Mouse (Mus musculus) hindbrain, embryonic 16.5 days (tissue): ENCODE measurements around the gene Smg6. TPM values are rescaled to one million over a fixed set of nuclear protein-coding genes. Genes with fewer than 3 reads are reported as not detected.

Source experiments
- ATAC-seq: fragments of 200-750 bp; cut with Nextera tagmentation; 2 replicates; pipeline ENCODE4 v1.8.0; 2017; ENCODE audit warnings: moderate TSS enrichment, moderate library complexity
- H3K27ac ChIP-seq: fragments of 300-500 bp; sonication (generic); 2 replicates; pipeline ENCODE4 v1.5.1; 2014; ENCODE audit warnings: low read depth, mild to moderate bottlenecking, control low read depth, low read length, moderate library complexity
- H3K27me3 ChIP-seq: fragments of 300-500 bp; sonication (generic); replicated peaks from 2 replicates; pipeline ENCODE4 v1.6.1; 2014; ENCODE audit warnings: low read length; ENCODE audit not compliant: control insufficient read depth, insufficient read depth
- H3K36me3 ChIP-seq: fragments of 300-500 bp; sonication (generic); 2 replicates; pipeline ENCODE4 v1.6.1; 2014; ENCODE audit warnings: mild to moderate bottlenecking, low read length, moderate library complexity, mixed read lengths; ENCODE audit not compliant: control insufficient read depth, insufficient read depth
- H3K4me1 ChIP-seq: fragments of 300-500 bp; sonication (generic); 2 replicates; pipeline ENCODE4 v1.6.1; 2014; ENCODE audit warnings: low read depth, low read length; ENCODE audit not compliant: control insufficient read depth, insufficient read depth
- H3K4me2 ChIP-seq: fragments of 300-500 bp; sonication (generic); 2 replicates; pipeline ENCODE4 v1.6.1; 2014; ENCODE audit warnings: mild to moderate bottlenecking, low read length, control low read depth, moderate library complexity
- H3K4me3 ChIP-seq: fragments of 300-500 bp; sonication (generic); 2 replicates; pipeline ENCODE4 v1.5.1; 2014; ENCODE audit warnings: mild to moderate bottlenecking, low read length, control low read depth, moderate library complexity
- H3K9ac ChIP-seq: fragments of 300-500 bp; sonication (generic); 2 replicates; pipeline ENCODE4 v1.6.1; 2014; ENCODE audit warnings: low read depth, mild to moderate bottlenecking, control low read depth, low read length, moderate library complexity
- H3K9me3 ChIP-seq: fragments of 300-500 bp; sonication (generic); 2 replicates; pipeline ENCODE4 v1.6.1; 2014; ENCODE audit warnings: mild to moderate bottlenecking, low read length, moderate library complexity; ENCODE audit not compliant: control insufficient read depth
- WGBS: fragments of 180-500 bp; shearing (Covaris S2); extraction: QIAGEN DNeasy Blood & Tissue Kit; methylation state at CpG from one replicate; pipeline ENCODE4 v1.1.7; 2014; 5-methylcytosine and 5-hydroxymethylcytosine counted together
- polyA plus RNA-seq: library from polyadenylated mRNA; unstranded; fragments of >200 nt; fragmentation: Nextera tagmentation; extraction: Ambion mirVana; gene quantifications from 2 replicates; pipeline ENCODE4 v1.2.1, GENCODE M21; 2015

The Smg6 gene
- polyA plus RNA-seq, 1 experiment from 2014 or later, result 11.6 TPM

- peak; percentile 95 for ATAC-seq
These were observed 253.1 kb downstream of the Smg6 start, which contains the start of gene Ovca2 for GRCm38 (mm10) chr11:75178672-75179208. Gene Ovca2, minus strand, starts transcription at chr11:75178835.

GRCm38 (mm10) chr11:75183917-75184570 is 258.4 kb downstream of the Smg6 start:
- no peak overlapping the region for H3K27ac ChIP-seq
- WGBS, result 64% methylated on average over 2 of the region's 2 CpGs
- H3K27me3 ChIP-seq, result no peaks in the 10 kb centered on the region
- no peaks in the 10 kb centered on the region for H3K9me3 ChIP-seq
- H3K4me3 ChIP-seq, result no peak overlapping the region
- H3K4me2 ChIP-seq, result no peak overlapping the region
- H3K4me1 ChIP-seq, result peaks cover 10% of the 10 kb centered on the region; the same call in 1 of the 2 replicates
- H3K36me3 ChIP-seq, result peaks cover 5% of the 10 kb centered on the region
- no peak overlapping the region for H3K9ac ChIP-seq
- ATAC-seq, result no peak

More at GRCm38 (mm10) chr11:75178672-75179208, 253.1 kb downstream of the Smg6 start, which contains the start of gene Ovca2:
- peaks cover 5% of the 10 kb centered on the region for H3K36me3 ChIP-seq
- no peaks in the 10 kb centered on the region for H3K27me3 ChIP-seq
- no peaks in the 10 kb centered on the region for H3K9me3 ChIP-seq
- H3K27ac ChIP-seq, result peak within 1 kb of the TSS; percentile 89
- H3K4me2 ChIP-seq, result peak within 1 kb of the TSS; percentile 98
- peak within 1 kb of the TSS; percentile 89 for H3K9ac ChIP-seq
- 0% methylated on average over 33 of the region's 33 CpGs for WGBS
- peaks cover 17% of the 10 kb centered on the region for H3K4me1 ChIP-seq
- peak within 1 kb of the TSS; percentile 73 for H3K4me3 ChIP-seq

- H3K4me3 ChIP-seq, result no peak overlapping the region
- no peaks in the 10 kb centered on the region for H3K27me3 ChIP-seq
- H3K36me3 ChIP-seq, result peaks cover 5% of the 10 kb centered on the region
- peaks cover 12% of the 10 kb centered on the region for H3K4me1 ChIP-seq
- no peak for ATAC-seq
- peak overlapping the region; percentile 17; the same call in 1 of the 2 replicates for H3K9ac ChIP-seq
- no peak overlapping the region for H3K27ac ChIP-seq
- no peak overlapping the region for H3K4me2 ChIP-seq
- 83% methylated on average over 5 of the region's 5 CpGs for WGBS
- H3K9me3 ChIP-seq, result no peaks in the 10 kb centered on the region
These were observed 258.9 kb downstream of the Smg6 start for GRCm38 (mm10) chr11:75184573-75184972.

- Histone ChIP-seq H3K9ac (no peak overlapping the region), H3K27me3 (no peaks in the 10 kb centered on the region), H3K4me3 (no peak overlapping the region), H3K4me2 (no peak overlapping the region), H3K36me3 (peaks cover 5% of the 10 kb centered on the region), H3K4me1 (peaks cover 14% of the 10 kb centered on the region), H3K27ac (no peak overlapping the region), H3K9me3 (no peaks in the 10 kb centered on the region)
- ATAC-seq, result no peak
- 65% methylated on average over 2 of the region's 2 CpGs for WGBS
These were observed 259.4 kb downstream of the Smg6 start for GRCm38 (mm10) chr11:75184986-75185385.

GRCm38 (mm10) chr11:75189713-75190370 is 264.2 kb downstream of the Smg6 start:
- H3K4me3 ChIP-seq, result peak overlapping the region; percentile 64
- H3K9me3 ChIP-seq, result no peaks in the 10 kb centered on the region
- WGBS, result under 1% methylated on average over 22 of the region's 22 CpGs
- H3K4me1 ChIP-seq, result peaks cover 30% of the 10 kb centered on the region
- no peak overlapping the region for H3K27ac ChIP-seq
- peak overlapping the region; percentile 68 for H3K9ac ChIP-seq
- no peaks in the 10 kb centered on the region for H3K36me3 ChIP-seq
- H3K27me3 ChIP-seq, result peaks cover 4% of the 10 kb centered on the region
- peak; percentile 40 for ATAC-seq
- peak overlapping the region; percentile 96 for H3K4me2 ChIP-seq

- H3K27ac ChIP-seq, result no peak overlapping the region
- H3K9ac ChIP-seq, result peak overlapping the region; percentile 68
- peaks cover 4% of the 10 kb centered on the region for H3K27me3 ChIP-seq
- H3K9me3 ChIP-seq, result no peaks in the 10 kb centered on the region
- H3K4me1 ChIP-seq, result peaks cover 30% of the 10 kb centered on the region
- H3K4me3 ChIP-seq, result peak overlapping the region; percentile 64
- peak overlapping the region; percentile 96 for H3K4me2 ChIP-seq
- WGBS, result 0% methylated on average over 24 of the region's 24 CpGs
- peak; percentile 89 for ATAC-seq
- H3K36me3 ChIP-seq, result no peaks in the 10 kb centered on the region
These were observed 264.7 kb downstream of the Smg6 start for GRCm38 (mm10) chr11:75190371-75190724.

- ATAC-seq, result no peak
- H3K4me3 ChIP-seq, result peak within 1 kb of the TSS; percentile 64
- H3K4me2 ChIP-seq, result peak within 1 kb of the TSS; percentile 96
- WGBS, result 45% methylated on average over 5 of the region's 5 CpGs
- H3K36me3 ChIP-seq, result no peaks in the 10 kb centered on the region
- peaks cover 33% of the 10 kb centered on the region for H3K4me1 ChIP-seq
- no peaks in the 10 kb centered on the region for H3K9me3 ChIP-seq
- H3K9ac ChIP-seq, result peak within 1 kb of the TSS; percentile 68
- peak within 1 kb of the TSS; percentile 16; the same call in 1 of the 2 replicates for H3K27ac ChIP-seq
- H3K27me3 ChIP-seq, result peaks cover 7% of the 10 kb centered on the region
These were observed 265.4 kb downstream of the Smg6 start, which contains the start of gene Dph1 for GRCm38 (mm10) chr11:75190905-75191441. Gene Dph1, minus strand, starts transcription at chr11:75191241.

- H3K27ac ChIP-seq, result no peak overlapping the region
- H3K4me2 ChIP-seq, result no peak overlapping the region
- H3K36me3 ChIP-seq, result no peaks in the 10 kb centered on the region
- no peaks in the 10 kb centered on the region for H3K9me3 ChIP-seq
- no peak overlapping the region for H3K4me3 ChIP-seq
- 63% methylated on average over 6 of the region's 6 CpGs for WGBS
- H3K9ac ChIP-seq, result no peak overlapping the region
- ATAC-seq, result no peak
- H3K27me3 ChIP-seq, result peaks cover 11% of the 10 kb centered on the region
- H3K4me1 ChIP-seq, result peaks cover 39% of the 10 kb centered on the region
These were observed 266.2 kb downstream of the Smg6 start for GRCm38 (mm10) chr11:75191841-75192240.
